Comparison of ENCODE assay signal across 9 mouse cellular contexts in genomic region chr10:90657416-90658120, GRCm38 (mm10).
DNase-seq lines count a peak whose midpoint lies in the region; ATAC-seq and TF ChIP-seq lines count a peak whose summit lies in the region.
"Had no signal": no experiment of that assay in that cellular context is flagged by ENCODE, and none has a peak within 500 bp of the region (broad histone marks: within the 10 kb centered on the region; RNA-seq: fewer than 3 reads in every experiment).

No protein-coding gene starts in this region.

- no peaks in the 10 kb centered on the region for H3K27me3 ChIP-seq in limb, embryonic 12.5 days
- no peaks in the 10 kb centered on the region for H3K27me3 ChIP-seq in limb, embryonic 10.5 days (ENCODE audit: low read depth, poor library complexity, severe bottlenecking)
- no peaks in the 10 kb centered on the region for H3K27me3 ChIP-seq in limb, embryonic 14.5 days (ENCODE audit: control insufficient read depth, insufficient read depth, low read length)
- H3K27me3 ChIP-seq: heart, embryonic 13.5 days had no signal

- no peaks in the 10 kb centered on the region for H3K36me3 ChIP-seq in limb, embryonic 12.5 days
- H3K36me3 ChIP-seq in limb, embryonic 10.5 days: no peaks in the 10 kb centered on the region
- H3K36me3 ChIP-seq in limb, embryonic 14.5 days (ENCODE audit: control insufficient read depth, insufficient read depth, low read length): no peaks in the 10 kb centered on the region
- H3K36me3 ChIP-seq: heart, embryonic 13.5 days had no signal

- H3K4me2 ChIP-seq in limb, embryonic 12.5 days: no peak overlapping the region
- no peak overlapping the region for H3K4me2 ChIP-seq in limb, embryonic 14.5 days (replicated peaks; ENCODE audit: low read depth, low read length, severe bottlenecking)
- H3K4me2 ChIP-seq: heart, embryonic 13.5 days had no signal

- peaks cover 3% of the 10 kb centered on the region; the same call in 1 of the 2 replicates for H3K4me1 ChIP-seq in limb, embryonic 12.5 days (replicated peaks)
- no peaks in the 10 kb centered on the region for H3K4me1 ChIP-seq in limb, embryonic 10.5 days
- H3K4me1 ChIP-seq in limb, embryonic 14.5 days (ENCODE audit: control insufficient read depth, insufficient read depth, low read length): peaks cover 6% of the 10 kb centered on the region; the same call in 1 of the 2 replicates

- H3K4me3 ChIP-seq in limb, embryonic 12.5 days (replicated peaks): no peak overlapping the region
- H3K4me3 ChIP-seq in limb, embryonic 10.5 days: no peak overlapping the region
- no peak overlapping the region for H3K4me3 ChIP-seq in limb, embryonic 14.5 days (replicated peaks; ENCODE audit: low read length)
- H3K4me3 ChIP-seq: heart, embryonic 13.5 days had no signal

- peak; percentile 9 to 82 for DNase-seq in adrenal gland, adult (ENCODE audit: inconsistent age in 2 of 2, low spot score in 1 of 2)
- DNase-seq in adrenal gland, postnatal 4 days (ENCODE audit: low spot score in 2 of 2): no peak
- no peak for DNase-seq in limb, embryonic 10.5 days (ENCODE audit: low spot score)
- peak; percentile 61 for DNase-seq in cerebellum, adult 11 months
- peak; percentile 85 for DNase-seq in limb, embryonic 14.5 days (ENCODE audit: low spot score)
- no peak for DNase-seq in spleen, postnatal 36 days (ENCODE audit: low spot score in 2 of 2)

- peak; percentile 56; the same call in 1 of the 2 replicates for ATAC-seq in limb, embryonic 12.5 days (ENCODE audit: insufficient number of reproducible peaks, insufficient read depth, low FRiP score, low TSS enrichment, low read depth)
- ATAC-seq in limb, embryonic 14.5 days (ENCODE audit: low FRiP score, low read depth): peak; percentile 57
- no peak for ATAC-seq in CD4-positive, CD25-positive, alpha-beta regulatory T cell, adult 4 months

- H3K9me3 ChIP-seq in limb, embryonic 12.5 days: no peaks in the 10 kb centered on the region
- H3K9me3 ChIP-seq in limb, embryonic 10.5 days (replicated peaks): no peaks in the 10 kb centered on the region
- no peaks in the 10 kb centered on the region for H3K9me3 ChIP-seq in limb, embryonic 14.5 days (ENCODE audit: control insufficient read depth, low read length)
- H3K9me3 ChIP-seq: heart, embryonic 13.5 days had no signal

- no peak for TF ChIP-seq POLR2A in limb, embryonic 14.5 days (IDR thresholded peaks at IDR 0.05; ENCODE audit: borderline replicate concordance, extremely low read depth, insufficient read depth, insufficient read length)

- H3K9ac ChIP-seq in limb, embryonic 12.5 days (replicated peaks): no peak overlapping the region
- no peak overlapping the region for H3K9ac ChIP-seq in limb, embryonic 14.5 days (ENCODE audit: low read depth, low read length, severe bottlenecking)
- H3K9ac ChIP-seq: heart, embryonic 13.5 days had no signal

- WGBS in limb, embryonic 12.5 days: 59% methylated on average over 7 of the region's 7 CpGs
- 86% methylated on average over 7 of the region's 7 CpGs for WGBS in limb, embryonic 10.5 days
- 42% methylated on average over 7 of the region's 7 CpGs for WGBS in limb, embryonic 14.5 days

- no peak overlapping the region for H3K27ac ChIP-seq in limb, embryonic 12.5 days
- no peak overlapping the region for H3K27ac ChIP-seq in limb, embryonic 10.5 days
- no peak overlapping the region for H3K27ac ChIP-seq in limb, embryonic 14.5 days (replicated peaks; ENCODE audit: low read depth, low read length)
- H3K27ac ChIP-seq: heart, embryonic 13.5 days had no signal

Comparison
In these comparisons a context has a peak if more than half of its experiments do, and no peak if none do; other contexts are left out.
1. DNase-seq: peak in adrenal gland, adult (2 of 2), cerebellum, adult 11 months (single experiment) and limb, embryonic 14.5 days (single experiment); none in adrenal gland, postnatal 4 days (0 of 2), limb, embryonic 10.5 days (single experiment) and spleen, postnatal 36 days (0 of 2).